Mouse (Mus musculus): ENCODE results near the gene Tmem129. TPM values are rescaled to one million over a fixed set of nuclear protein-coding genes. Genes with fewer than 3 reads are reported as not detected.
A peak's percentile ranks its signal among the peaks of the same experiment; 100 is the strongest.

The Tmem129 gene
- total RNA-seq, 2 experiments from 2014 or later, result 8.0 to 8.2 TPM

GRCm38 (mm10) chr5:33687142-33687541 lies 28.9 kb upstream of the Tmem129 start:
- no peak for DNase-seq

GRCm38 (mm10) chr5:33684932-33685331 lies 26.7 kb upstream of the Tmem129 start:
- no peak for DNase-seq

GRCm38 (mm10) chr5:33683897-33684652 lies 25.9 kb upstream of the Tmem129 start:
- DNase-seq, result no peak

- DNase-seq, result no peak
Observed at GRCm38 (mm10) chr5:33682963-33683362, 24.7 kb upstream of the Tmem129 start.

- DNase-seq, result no peak
Observed at GRCm38 (mm10) chr5:33681611-33682388, 23.6 kb upstream of the Tmem129 start.

GRCm38 (mm10) chr5:33681044-33681443 lies 22.8 kb upstream of the Tmem129 start:
- no peak for DNase-seq

- DNase-seq, result no peak
Observed at GRCm38 (mm10) chr5:33678244-33678643, 20.0 kb upstream of the Tmem129 start.

GRCm38 (mm10) chr5:33675964-33676363 lies 17.7 kb upstream of the Tmem129 start:
- DNase-seq, result no peak

- no peak for DNase-seq
Observed at GRCm38 (mm10) chr5:33674439-33674838, 16.2 kb upstream of the Tmem129 start.

- no peak for DNase-seq
Observed at GRCm38 (mm10) chr5:33671659-33672058, 13.4 kb upstream of the Tmem129 start.

GRCm38 (mm10) chr5:33668223-33668622 lies 10.0 kb upstream of the Tmem129 start:
- no peak for DNase-seq

GRCm38 (mm10) chr5:33658664-33659050 lies 441 bp upstream of the Tmem129 start:
- DNase-seq, result no peak

- DNase-seq, result no peak
Observed at GRCm38 (mm10) chr5:33657251-33657786, 897 bp downstream of the Tmem129 start.

- no peak for DNase-seq
Observed at GRCm38 (mm10) chr5:33656739-33657138, 1.5 kb downstream of the Tmem129 start.

- DNase-seq, result no peak
Observed at GRCm38 (mm10) chr5:33655251-33655840, 2.9 kb downstream of the Tmem129 start.

- no peak for DNase-seq
Observed at GRCm38 (mm10) chr5:33654424-33654823, 3.8 kb downstream of the Tmem129 start.

- DNase-seq, result no peak
Observed at GRCm38 (mm10) chr5:33652783-33653173, 5.4 kb downstream of the Tmem129 start.

GRCm38 (mm10) chr5:33651921-33652782 lies 6.1 kb downstream of the Tmem129 start, which contains the start of gene Slbp:
Slbp (minus strand) TSS chr5:33652574.
- peak; percentile 97 for DNase-seq

GRCm38 (mm10) chr5:33651541-33651920 lies 6.7 kb downstream of the Tmem129 start:
- DNase-seq, result no peak

- DNase-seq, result no peak
Observed at GRCm38 (mm10) chr5:33651017-33651416, 7.2 kb downstream of the Tmem129 start.

GRCm38 (mm10) chr5:33640652-33641051 lies 17.6 kb downstream of the Tmem129 start:
- peak; percentile 33 for DNase-seq

GRCm38 (mm10) chr5:33638826-33639225 lies 19.4 kb downstream of the Tmem129 start:
- no peak for DNase-seq
